Mouse (Mus musculus) forebrain, embryonic 14.5 days (tissue): ENCODE measurements around the gene Phf5a. TPM values are rescaled to one million over a fixed set of nuclear protein-coding genes. Genes with fewer than 3 reads are reported as not detected.
A peak's percentile ranks its signal among the peaks of the same experiment; 100 is the strongest.

ENCODE experiments used
- ATAC-seq: fragments of 200-750 bp; cut with Nextera tagmentation; 2 replicates; pipeline ENCODE4 v1.8.0; 2017; ENCODE audit warnings: mild to moderate bottlenecking, moderate library complexity
- DNase-seq: peaks from one replicate; pipeline ENCODE4 v3.0.0-alpha.2; 2015; ENCODE audit warnings: low spot score
- H3K27ac ChIP-seq: fragments of 300-500 bp; sonication (generic); 2 replicates; pipeline ENCODE4 v1.5.1; 2014; ENCODE audit warnings: low read depth, mild to moderate bottlenecking, control low read depth, low read length, moderate library complexity
- H3K27me3 ChIP-seq: fragments of 300-500 bp; sonication (generic); replicated peaks from 2 replicates; pipeline ENCODE4 v1.6.1; 2014; ENCODE audit warnings: low read length, control low read depth, mixed read lengths; ENCODE audit not compliant: control insufficient read depth, insufficient read depth
- H3K36me3 ChIP-seq: fragments of 300-500 bp; sonication (generic); 2 replicates; pipeline ENCODE4 v1.6.1; 2014; ENCODE audit warnings: low read length, control low read depth; ENCODE audit not compliant: control insufficient read depth, insufficient read depth
- H3K4me1 ChIP-seq: fragments of 300-500 bp; sonication (generic); 2 replicates; pipeline ENCODE4 v1.6.1; 2014; ENCODE audit warnings: antibody characterized with exemption, low read length, control low read depth; ENCODE audit not compliant: control insufficient read depth, insufficient read depth
- H3K4me2 ChIP-seq: fragments of 300-500 bp; sonication (generic); 2 replicates; pipeline ENCODE4 v1.6.1; 2014; ENCODE audit warnings: mild to moderate bottlenecking, control low read depth, low read length
- H3K4me3 ChIP-seq: fragments of 300-500 bp; sonication (generic); 2 replicates; pipeline ENCODE4 v1.5.1; 2014; ENCODE audit warnings: low read depth, low read length, control low read depth
- H3K9ac ChIP-seq: fragments of 300-500 bp; sonication (generic); 2 replicates; pipeline ENCODE4 v1.6.1; 2014; ENCODE audit warnings: mild to moderate bottlenecking, low read length, control low read depth, moderate library complexity
- H3K9me3 ChIP-seq: fragments of 300-500 bp; sonication (generic); replicated peaks from 2 replicates; pipeline ENCODE4 v1.6.1; 2016; ENCODE audit warnings: low read length, control low read depth, mixed read lengths; ENCODE audit not compliant: control insufficient read depth
- WGBS: fragments of 180-500 bp; shearing (Covaris S2); extraction: QIAGEN DNeasy Blood & Tissue Kit; methylation state at CpG from one replicate; pipeline ENCODE4 v1.1.7; 2014; 5-methylcytosine and 5-hydroxymethylcytosine counted together
- polyA plus RNA-seq: library from polyadenylated mRNA; unstranded; fragments of >200 nt; fragmentation: Nextera tagmentation; extraction: Ambion mirVana; gene quantifications from 2 replicates; pipeline ENCODE4 v1.2.1, GENCODE M21; 2014

Phf5a gene
- polyA plus RNA-seq, 1 experiment from 2014 or later: 202 TPM

DNA sequence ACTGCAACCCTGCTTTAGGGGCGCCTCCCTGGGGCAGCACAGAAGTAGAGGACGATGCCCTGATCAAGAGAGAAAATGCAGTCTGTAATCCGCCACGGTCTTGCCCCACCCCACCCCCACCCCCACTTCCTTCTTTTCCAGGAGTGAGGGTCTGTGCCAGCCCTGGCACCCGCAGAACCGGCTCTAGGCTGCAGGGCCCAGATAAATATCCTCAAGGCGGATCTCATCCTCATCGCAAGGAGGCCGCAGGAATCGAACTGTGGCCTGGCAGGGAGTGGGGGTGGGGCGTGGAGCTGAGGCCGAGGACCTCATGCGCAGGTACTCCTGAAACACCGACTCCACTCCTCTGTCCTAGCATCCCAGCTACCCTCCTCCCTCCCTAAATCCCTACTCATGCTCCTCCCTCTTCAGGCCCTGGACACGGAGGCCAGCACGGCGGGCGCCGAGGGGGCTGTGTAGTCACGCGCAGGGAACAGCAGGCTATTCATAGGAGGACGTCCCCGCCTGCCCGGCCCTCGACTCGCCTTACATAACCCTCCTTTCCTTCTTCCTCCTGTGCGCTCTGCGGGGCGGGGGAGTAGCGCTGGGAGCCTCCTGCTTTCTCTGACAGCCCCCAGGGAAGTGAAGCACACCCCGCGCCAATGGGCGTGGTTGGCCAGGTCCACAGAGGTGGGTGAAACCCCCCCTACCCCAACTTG lies 35.4 kb downstream of the Phf5a start:
- Histone ChIP-seq H3K36me3 (no peaks in the 10 kb centered on the region), H3K9ac (peak overlapping the region; percentile 43; the same call in 1 of the 2 replicates), H3K4me1 (peaks cover 4% of the 10 kb centered on the region; the same call in 1 of the 2 replicates), H3K4me2 (peak overlapping the region; percentile 41), H3K9me3 (no peaks in the 10 kb centered on the region), H3K4me3 (peak overlapping the region; percentile 19), H3K27ac (no peak overlapping the region), H3K27me3 (no peaks in the 10 kb centered on the region)
- peak; percentile 57 for DNase-seq
- peak; percentile 56 for ATAC-seq
- WGBS: under 1% methylated on average over 23 of the region's 33 CpGs

DNA sequence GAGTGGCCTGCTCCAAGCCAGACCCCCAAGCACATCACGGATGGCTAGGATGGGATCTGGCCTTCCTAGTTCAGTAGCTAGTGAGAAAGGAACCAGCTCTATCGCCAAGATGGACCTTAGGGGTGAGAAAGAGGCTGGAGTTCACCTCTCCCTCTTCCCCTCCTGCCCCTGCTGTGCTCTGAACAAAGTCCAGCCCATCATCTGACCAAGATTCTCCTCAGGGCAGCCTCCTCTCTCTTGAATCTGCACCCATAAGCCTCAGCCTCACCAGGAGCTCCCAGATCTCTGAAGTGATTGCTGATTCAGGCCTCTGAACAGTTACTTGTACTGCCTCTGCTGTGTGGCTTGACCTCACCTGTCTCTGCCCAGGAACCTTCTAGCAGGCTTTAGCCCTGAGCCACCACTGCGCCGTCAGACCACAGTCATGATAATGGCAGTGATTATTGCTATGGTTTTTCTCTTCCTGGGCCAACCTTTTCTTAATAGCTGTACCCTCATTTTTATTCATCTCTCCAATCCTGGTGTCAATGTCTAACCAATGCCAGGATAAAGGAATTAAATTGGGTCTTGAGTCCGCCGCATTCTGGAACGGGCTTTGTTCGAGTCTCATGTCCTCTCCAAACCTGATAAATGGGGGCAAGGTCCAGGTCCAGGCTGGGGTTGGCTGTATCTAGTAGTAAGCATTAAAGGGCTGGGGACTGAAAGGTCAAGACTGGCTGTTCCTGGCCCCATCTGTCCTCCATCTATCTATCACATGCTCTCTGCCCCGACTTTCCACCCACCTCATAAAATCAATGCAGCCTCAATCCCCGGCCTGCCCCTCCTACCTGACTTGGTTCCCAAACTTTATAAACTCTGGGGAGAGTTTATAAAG lies 36.5 kb downstream of the Phf5a start:
- no peak for DNase-seq
- Histone ChIP-seq H3K27ac (no peak overlapping the region), H3K9ac (no peak overlapping the region), H3K9me3 (no peaks in the 10 kb centered on the region), H3K27me3 (no peaks in the 10 kb centered on the region), H3K36me3 (no peaks in the 10 kb centered on the region), H3K4me1 (peaks cover 4% of the 10 kb centered on the region; the same call in 1 of the 2 replicates), H3K4me2 (no peak overlapping the region), H3K4me3 (no peak overlapping the region)
- 82% methylated on average over 10 of the region's 10 CpGs for WGBS
- ATAC-seq: no peak

DNA sequence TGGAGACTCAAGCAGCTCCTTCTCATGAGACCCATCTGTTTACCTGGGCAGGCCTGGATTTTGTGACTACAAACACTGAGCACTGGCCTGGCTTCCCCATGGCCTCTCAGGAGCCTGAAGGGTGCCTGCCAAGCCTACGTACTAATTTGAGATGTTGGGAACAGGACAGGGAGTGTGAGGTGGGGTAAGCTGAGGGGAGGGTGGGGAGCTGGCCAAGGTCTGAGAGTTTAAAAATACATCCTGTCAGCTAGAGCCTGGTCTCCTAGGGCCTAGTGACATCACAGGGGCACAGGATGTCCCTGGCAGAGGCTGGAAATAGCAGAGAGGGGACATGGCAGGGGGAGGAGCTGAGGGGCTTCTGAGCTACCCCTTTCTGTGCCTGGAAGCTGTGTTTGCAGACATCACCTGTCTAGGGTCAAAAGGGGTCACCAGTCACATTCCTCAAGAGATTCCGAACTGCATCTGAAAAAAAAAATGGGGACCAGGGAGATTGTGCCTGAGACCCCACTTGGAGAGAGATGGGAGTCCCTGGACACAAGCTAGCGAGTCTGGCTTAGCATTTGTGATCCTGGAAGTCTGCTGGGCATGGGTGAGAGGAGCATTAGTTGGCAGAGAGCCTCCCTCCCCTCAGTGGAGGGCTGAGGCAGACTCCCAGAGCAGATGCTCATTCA lies 37.4 kb downstream of the Phf5a start:
- DNase-seq: no peak
- Histone ChIP-seq H3K4me2 (no peak overlapping the region), H3K27ac (no peak overlapping the region), H3K27me3 (no peaks in the 10 kb centered on the region), H3K4me1 (no peaks in the 10 kb centered on the region), H3K9ac (no peak overlapping the region), H3K36me3 (no peaks in the 10 kb centered on the region), H3K4me3 (no peak overlapping the region), H3K9me3 (no peaks in the 10 kb centered on the region)
- ATAC-seq: no peak
- WGBS: 69% methylated on average over 3 of the region's 3 CpGs

DNA sequence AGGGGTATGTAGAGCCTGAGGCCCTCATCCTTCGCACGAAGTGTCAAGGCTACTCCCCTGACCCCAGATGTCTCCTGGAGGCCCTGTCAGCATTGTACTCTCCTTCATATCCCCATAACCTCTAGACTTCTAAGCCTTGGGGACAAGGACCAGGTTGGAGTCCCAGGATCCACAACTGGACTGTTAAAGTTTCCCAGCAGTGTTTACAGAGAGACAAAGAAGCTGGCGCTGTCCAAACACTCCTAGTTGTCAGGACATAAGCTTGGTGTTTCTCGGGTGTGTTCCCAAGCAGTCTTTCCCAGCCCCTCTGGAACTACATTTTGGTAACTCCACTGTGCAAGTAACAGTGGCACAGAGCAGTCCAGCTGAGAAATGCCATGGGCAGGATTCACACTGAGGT lies 38.2 kb downstream of the Phf5a start:
- H3K4me1 ChIP-seq: no peaks in the 10 kb centered on the region
- no peaks in the 10 kb centered on the region for H3K27me3 ChIP-seq
- no peak overlapping the region for H3K27ac ChIP-seq
- ATAC-seq (no peak), DNase-seq (no peak)
- 85% methylated on average over 4 of the region's 4 CpGs for WGBS
- H3K4me3 ChIP-seq: no peak overlapping the region
- no peak overlapping the region for H3K4me2 ChIP-seq
- no peak overlapping the region for H3K9ac ChIP-seq
- H3K9me3 ChIP-seq: no peaks in the 10 kb centered on the region
- H3K36me3 ChIP-seq: peaks cover 3% of the 10 kb centered on the region; the same call in 1 of the 2 replicates

DNA sequence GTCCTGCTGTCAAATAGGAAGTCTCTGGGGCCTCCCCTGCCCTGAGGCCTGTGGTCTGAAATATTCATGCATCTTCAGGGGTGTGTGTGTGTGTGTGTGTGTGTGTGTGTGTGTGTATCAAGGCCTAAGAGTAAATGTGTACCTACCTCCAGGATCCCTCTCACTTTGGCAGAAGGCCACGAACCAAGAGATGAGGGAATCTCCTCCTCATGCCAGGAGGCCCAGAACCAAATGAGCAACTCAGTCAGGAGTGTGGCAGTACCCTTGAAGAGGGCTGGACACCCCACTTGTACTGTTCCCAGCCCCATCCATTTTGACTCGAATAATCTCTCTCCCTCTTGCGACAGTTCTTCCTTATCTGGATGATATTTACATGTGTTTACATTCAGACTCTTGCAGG lies 39.5 kb downstream of the Phf5a start:
- DNase-seq: no peak
- no peak overlapping the region for H3K9ac ChIP-seq
- no peaks in the 10 kb centered on the region for H3K9me3 ChIP-seq
- no peak overlapping the region for H3K27ac ChIP-seq
- ATAC-seq: no peak
- H3K4me1 ChIP-seq: no peaks in the 10 kb centered on the region
- H3K36me3 ChIP-seq: peaks cover 11% of the 10 kb centered on the region
- H3K27me3 ChIP-seq: no peaks in the 10 kb centered on the region
- WGBS: 87% methylated on average over 3 of the region's 3 CpGs
- no peak overlapping the region for H3K4me2 ChIP-seq
- H3K4me3 ChIP-seq: no peak overlapping the region

DNA sequence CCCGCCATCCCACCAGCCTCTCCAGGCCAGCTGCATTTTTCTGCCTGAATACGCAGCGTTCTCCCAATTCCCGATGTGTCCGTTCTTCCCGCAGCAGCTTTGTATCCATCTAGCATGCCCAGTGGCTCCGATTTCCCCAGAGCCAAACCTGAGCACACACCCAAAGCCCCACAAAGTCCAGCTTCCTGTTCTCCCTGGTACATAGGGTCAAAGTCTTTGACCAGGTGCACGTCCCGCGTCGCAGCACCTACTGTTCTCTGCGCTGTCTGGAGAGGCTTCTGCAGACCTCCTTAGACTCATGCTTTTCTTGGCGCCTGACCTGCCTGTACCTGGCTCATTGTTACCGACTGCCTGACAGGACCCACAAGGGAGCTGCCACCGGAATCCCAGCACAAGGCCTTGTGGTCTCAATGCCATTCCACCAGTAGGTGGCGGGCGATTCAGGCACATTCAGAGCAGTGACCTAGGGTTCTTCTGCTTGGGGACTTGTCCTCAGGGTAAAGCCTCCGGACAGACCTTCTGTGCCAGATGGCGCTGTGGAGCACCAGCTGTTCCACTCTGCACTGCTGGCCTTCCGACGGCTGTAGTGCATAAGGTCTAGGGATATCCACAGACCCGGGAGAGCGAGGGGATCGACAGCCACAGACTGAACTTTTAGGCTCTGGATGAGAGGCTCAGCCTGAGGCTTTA lies 40.4 kb downstream of the Phf5a start:
- Histone ChIP-seq H3K9ac (no peak overlapping the region), H3K4me2 (0 out of 2 replicates have a peak overlapping the region, but pooled peaks have one; percentile 14), H3K27me3 (no peaks in the 10 kb centered on the region), H3K4me1 (no peaks in the 10 kb centered on the region), H3K9me3 (no peaks in the 10 kb centered on the region), H3K27ac (0 out of 2 replicates have a peak overlapping the region, but pooled peaks have one; percentile 21), H3K4me3 (no peak overlapping the region), H3K36me3 (peaks cover 17% of the 10 kb centered on the region)
- WGBS: 19% methylated on average over 24 of the region's 24 CpGs
- DNase-seq (peak; percentile 93), ATAC-seq (peak; percentile 88)

DNA sequence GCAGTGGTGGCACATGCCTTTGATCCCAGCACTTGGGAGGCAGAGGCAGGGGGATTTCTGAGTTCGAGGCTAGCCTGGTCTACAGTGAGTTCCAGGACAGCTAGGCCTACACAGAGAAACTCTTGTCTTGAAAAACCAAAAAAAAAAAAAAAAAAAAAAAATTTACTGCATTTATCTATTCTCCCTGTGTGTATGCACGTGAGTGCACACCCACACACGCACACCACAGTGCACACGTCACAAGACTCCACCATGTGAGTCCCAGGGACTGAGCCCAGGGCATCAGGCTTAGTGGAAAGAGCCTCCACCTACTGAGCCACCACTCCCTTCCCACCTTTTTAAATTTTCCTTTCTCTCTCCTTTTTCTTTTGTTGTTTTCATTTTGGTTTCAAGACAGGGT lies 41.2 kb downstream of the Phf5a start:
- H3K4me1 ChIP-seq: no peaks in the 10 kb centered on the region
- H3K36me3 ChIP-seq: peaks cover 23% of the 10 kb centered on the region
- no peak overlapping the region for H3K27ac ChIP-seq
- WGBS: 95% methylated on average over 4 of the region's 4 CpGs
- H3K4me3 ChIP-seq: no peak overlapping the region
- no peak overlapping the region for H3K9ac ChIP-seq
- H3K4me2 ChIP-seq: no peak overlapping the region
- H3K9me3 ChIP-seq: no peaks in the 10 kb centered on the region
- no peak for ATAC-seq
- no peaks in the 10 kb centered on the region for H3K27me3 ChIP-seq
- no peak for DNase-seq

DNA sequence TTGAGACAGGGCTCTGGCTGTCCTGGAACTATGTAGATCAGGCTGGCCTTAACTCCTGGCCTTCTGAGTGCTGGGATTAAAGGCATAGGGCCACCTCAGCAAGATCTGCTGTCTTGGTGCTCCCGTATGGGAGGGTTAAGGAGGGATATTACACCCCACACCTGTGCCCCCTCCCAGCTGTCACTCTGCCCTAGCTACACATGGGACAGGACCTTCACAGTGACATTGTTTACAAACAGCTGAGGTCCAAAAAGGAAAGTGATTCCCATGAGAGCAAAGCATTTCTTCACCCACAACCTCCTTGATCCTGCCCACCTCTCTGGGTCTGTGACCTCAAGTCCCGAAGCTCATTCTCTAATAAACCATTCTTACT lies 42.5 kb downstream of the Phf5a start:
- no peaks in the 10 kb centered on the region for H3K27me3 ChIP-seq
- H3K36me3 ChIP-seq: peaks cover 37% of the 10 kb centered on the region
- 75% methylated on average over 2 of the region's 2 CpGs for WGBS
- no peaks in the 10 kb centered on the region for H3K9me3 ChIP-seq
- H3K4me2 ChIP-seq: no peak overlapping the region
- no peak overlapping the region for H3K9ac ChIP-seq
- H3K4me3 ChIP-seq: no peak overlapping the region
- DNase-seq: no peak
- no peaks in the 10 kb centered on the region for H3K4me1 ChIP-seq
- no peak overlapping the region for H3K27ac ChIP-seq
- ATAC-seq: no peak
